Mouse (Mus musculus) testis, adult 2 months (tissue): Measurements from ENCODE around the gene Tmem175.

Experiments
- CTCF ChIP-seq: fragments of 200-500 bp; IDR thresholded peaks from 2 replicates; pipeline ENCODE4 v1.5.1; 2012; ENCODE audit warnings: low read depth, mild to moderate bottlenecking, inconsistent platforms, low read length, moderate library complexity; ENCODE audit not compliant: control insufficient read depth, insufficient read depth, insufficient replicate concordance
- POLR2A ChIP-seq: fragments of 200-500 bp; IDR thresholded peaks from 2 replicates; pipeline ENCODE4 v1.6.1; 2012; ENCODE audit warnings: low read depth, mild to moderate bottlenecking, inconsistent platforms, low read length, moderate library complexity; ENCODE audit not compliant: control insufficient read depth

- TF ChIP-seq CTCF: no peak
- TF ChIP-seq POLR2A: no peak
Observed at GRCm38 (mm10) chr5:108602537-108602936, 27.0 kb upstream of the Tmem175 start.
